Mouse (Mus musculus): ENCODE data around the gene Gprc5d. TPM values are rescaled to one million over a fixed set of nuclear protein-coding genes. Genes with fewer than 3 reads are reported as not detected.

Gene Gprc5d
- polyA plus RNA-seq, 1 experiment = not detected

- TF ChIP-seq GATA1 (IDR thresholded peaks at IDR 0.05; ENCODE audit: low read length) = no peak
These were observed 57.4 kb downstream of the Gprc5d start for GRCm38 (mm10) chr6:135060728-135061127.

Other genes with a start within 250 kb of the Gprc5d start
- gene Gpr19, start 219.7 kb downstream of the Gprc5d start, polyA plus RNA-seq (2012) = 1.7 and 1.8 TPM in 2 replicates
- gene Cdkn1b, start 197.9 kb downstream of the Gprc5d start, polyA plus RNA-seq (2012) = 34.0 and 43.9 TPM in 2 replicates
- gene Apold1, start 136.6 kb downstream of the Gprc5d start, polyA plus RNA-seq (2012) = 0.24 and 0.42 TPM in 2 replicates
- gene Ddx47, start 106.7 kb downstream of the Gprc5d start, polyA plus RNA-seq (2012) = 6.4 and 11.6 TPM in 2 replicates
- gene Gprc5a, start 52.6 kb downstream of the Gprc5d start, polyA plus RNA-seq (2012) = not detected in 2 replicates
- gene Fam234b, start 79.7 kb upstream of the Gprc5d start, polyA plus RNA-seq (2012) = 10.7 and 12.2 TPM in 2 replicates
- 8.2 and 15.9 TPM in 2 replicates for gene Hebp1, start 79.7 kb upstream of the Gprc5d start, polyA plus RNA-seq (2012)
- gene Gsg1, start 136.1 kb upstream of the Gprc5d start, polyA plus RNA-seq (2012) = not detected in 2 replicates
- gene Pbp2, start 192.1 kb upstream of the Gprc5d start, polyA plus RNA-seq (2012) = not detected in 2 replicates
- not detected in 2 replicates for gene Emp1, start 244.3 kb upstream of the Gprc5d start, polyA plus RNA-seq (2012)

All from G1E-ER4 (cell line).